Mouse (Mus musculus) G1E-ER4 (cell line): ENCODE measurements around the gene 7530416G11Rik. TPM values are rescaled to one million over a fixed set of nuclear protein-coding genes. Genes with fewer than 3 reads are reported as not detected.

Source experiments
- GATA1 ChIP-seq: IDR thresholded peaks from one replicate; pipeline ENCODE4 v1.8.0; 2012; ENCODE audit warnings: low read length, inconsistent platforms
- polyA plus RNA-seq: library from polyadenylated mRNA; stranded (reverse); fragments of >175 nt; gene quantifications from 2 replicates; pipeline ENCODE4 v1.2.3, GENCODE M21; 2012

7530416G11Rik gene
- polyA plus RNA-seq, 1 experiment: not detected

DNA sequence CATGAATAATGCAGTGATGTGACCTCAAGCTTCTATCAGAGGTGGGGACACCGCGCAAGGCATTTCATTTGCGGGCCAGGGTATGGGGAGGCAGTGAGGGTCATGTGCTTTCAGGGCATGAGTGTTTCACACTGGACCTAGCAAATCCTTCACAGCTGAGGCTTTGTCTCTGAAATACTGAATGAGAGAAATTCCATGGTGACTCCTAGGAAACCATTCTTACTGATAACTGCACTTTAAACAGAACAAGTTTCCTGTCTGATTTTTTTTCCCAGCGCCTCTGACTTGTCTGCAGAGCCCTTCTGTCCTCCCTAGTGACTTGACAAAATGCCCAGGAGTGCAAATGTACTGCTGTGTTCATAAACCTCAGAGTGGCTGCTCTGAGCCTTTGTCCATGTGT, 41.5 kb downstream of the 7530416G11Rik start:
- TF ChIP-seq GATA1: no peak

DNA sequence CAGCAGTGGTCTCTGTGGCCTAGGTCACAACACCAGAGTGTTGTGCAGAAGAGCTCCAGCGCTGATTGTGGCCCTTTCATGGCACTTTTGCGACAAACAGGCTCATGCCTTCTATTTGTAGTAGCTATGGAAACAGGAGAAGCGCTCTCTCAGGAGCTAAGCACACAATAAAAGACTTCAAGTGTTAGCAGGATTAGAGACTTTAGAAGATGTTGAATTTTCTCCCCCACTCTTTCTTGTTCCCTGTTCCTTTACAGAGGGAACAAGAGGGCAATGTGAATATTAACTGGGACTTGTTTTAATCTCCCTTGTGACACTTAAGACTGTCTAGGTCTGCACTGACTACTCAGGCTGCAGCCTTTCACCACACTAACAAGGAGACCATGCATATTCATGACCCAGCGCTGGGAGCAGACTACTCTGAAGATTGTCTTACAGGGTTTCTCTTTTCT, 44.4 kb downstream of the 7530416G11Rik start:
- no peak for TF ChIP-seq GATA1

DNA sequence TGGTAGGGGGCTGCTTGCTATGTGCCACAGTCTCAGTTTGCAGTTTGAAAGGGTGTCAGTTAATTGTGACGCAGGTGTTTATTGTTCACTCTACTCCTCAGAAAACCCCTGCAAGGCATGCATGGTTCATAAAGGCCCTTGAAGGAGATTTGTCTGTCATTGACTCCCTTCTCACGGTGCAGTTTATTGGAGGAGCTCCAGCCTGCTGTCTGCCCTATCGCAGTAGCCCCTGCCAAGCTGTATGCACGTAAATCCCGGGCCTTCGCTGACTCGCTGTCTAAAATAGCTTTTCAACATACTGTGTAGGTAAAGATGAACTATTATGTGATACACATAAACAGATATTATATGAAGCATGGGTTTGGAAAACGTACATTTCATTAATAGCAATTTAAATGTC, 45.2 kb downstream of the 7530416G11Rik start:
- no peak for TF ChIP-seq GATA1

DNA sequence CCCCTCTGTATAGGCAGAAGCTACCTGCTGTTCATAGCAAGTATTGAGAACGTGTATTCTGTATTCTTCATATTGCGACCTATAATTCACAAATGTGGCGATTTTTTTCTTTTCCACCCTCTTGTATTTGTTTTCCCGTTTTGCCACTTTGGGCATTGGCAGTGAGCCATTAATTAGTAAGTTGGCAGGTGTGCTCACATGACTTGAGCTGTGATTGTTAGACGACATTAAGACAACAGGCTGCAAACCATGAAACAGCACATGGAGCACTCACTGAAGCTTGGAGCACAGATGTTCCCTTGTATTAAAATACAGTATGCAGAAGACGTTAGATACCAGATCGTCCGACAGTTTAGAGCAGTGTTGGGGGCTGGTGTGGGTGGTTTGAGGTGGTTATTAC, 46.1 kb downstream of the 7530416G11Rik start:
- no peak for TF ChIP-seq GATA1

DNA sequence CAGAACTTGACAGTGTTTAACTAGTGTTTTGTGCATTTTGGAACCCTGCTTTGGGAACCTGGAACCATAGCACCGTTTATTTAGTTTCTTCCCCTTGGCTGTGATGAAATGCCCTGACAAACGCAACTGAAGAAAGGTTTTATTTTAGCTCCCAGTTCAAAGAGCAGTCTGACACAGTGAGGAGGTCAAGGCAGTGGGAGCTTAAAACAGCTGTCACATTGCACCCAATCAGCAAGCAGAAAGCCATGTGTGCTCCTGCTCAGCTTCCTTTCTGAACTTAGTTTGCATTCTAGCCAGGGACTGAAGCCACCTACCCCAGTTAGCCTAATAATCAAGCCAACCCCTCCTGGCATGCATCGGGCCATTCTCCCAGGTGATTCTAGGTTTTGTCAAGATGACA, 56.4 kb downstream of the 7530416G11Rik start:
- TF ChIP-seq GATA1: no peak

Other genes starting within 250 kb of the 7530416G11Rik start
- 94.2 and 108 TPM in 2 replicates for gene Atxn10, start 167.0 kb downstream of the 7530416G11Rik start, polyA plus RNA-seq
- gene Wnt7b, start 79.2 kb upstream of the 7530416G11Rik start, polyA plus RNA-seq: not detected in 2 replicates
- gene Ppara, start 231.8 kb upstream of the 7530416G11Rik start, polyA plus RNA-seq: not detected in 2 replicates